Mouse (Mus musculus) lung, postnatal 0 days (tissue): ENCODE data around the gene Ltbp4. TPM values are rescaled to one million over a fixed set of nuclear protein-coding genes. Genes with fewer than 3 reads are reported as not detected.
A peak's percentile ranks its signal among the peaks of the same experiment; 100 is the strongest.

Experiments
- ATAC-seq: fragments of 200-750 bp; cut with Nextera tagmentation; 2 replicates; pipeline ENCODE4 v1.8.0; 2017; ENCODE audit warnings: moderate library complexity
- DNase-seq: peaks from one replicate; pipeline ENCODE4 v3.0.0-alpha.2; 2016; ENCODE audit warnings: low spot score
- H3K27ac ChIP-seq: fragments of 300-500 bp; sonication (generic); 2 replicates; pipeline ENCODE4 v1.5.1; 2014; ENCODE audit warnings: antibody characterized with exemption, mild to moderate bottlenecking, low read length, mixed read lengths
- H3K27me3 ChIP-seq: fragments of 300-500 bp; sonication (generic); replicated peaks from 2 replicates; pipeline ENCODE4 v1.6.1; 2014; ENCODE audit warnings: low read length, mixed read lengths; ENCODE audit not compliant: insufficient read depth
- H3K36me3 ChIP-seq: fragments of 300-500 bp; sonication (generic); 2 replicates; pipeline ENCODE4 v1.6.1; 2014; ENCODE audit warnings: low read length, mixed read lengths; ENCODE audit not compliant: insufficient read depth
- H3K4me1 ChIP-seq: fragments of 300-500 bp; sonication (generic); 2 replicates; pipeline ENCODE4 v1.6.1; 2014; ENCODE audit warnings: antibody characterized with exemption, low read depth, low read length, mixed read lengths; ENCODE audit not compliant: insufficient read depth
- H3K4me2 ChIP-seq: fragments of 300-500 bp; sonication (generic); replicated peaks from 2 replicates; pipeline ENCODE4 v1.6.1; 2014; ENCODE audit warnings: low read depth, mild to moderate bottlenecking, low read length, moderate library complexity, mixed read lengths
- H3K4me3 ChIP-seq: fragments of 300-500 bp; sonication (generic); 2 replicates; pipeline ENCODE4 v1.5.1; 2014; ENCODE audit warnings: low read depth, low read length
- H3K9ac ChIP-seq: fragments of 300-500 bp; sonication (generic); replicated peaks from 2 replicates; pipeline ENCODE4 v1.6.1; 2014; ENCODE audit warnings: low read depth, mild to moderate bottlenecking
- H3K9me3 ChIP-seq: fragments of 300-500 bp; sonication (generic); 2 replicates; pipeline ENCODE4 v1.6.1; 2016; ENCODE audit warnings: low read length, mixed read lengths
- CTCF ChIP-seq: IDR thresholded peaks from 2 replicates; pipeline ENCODE4 v1.5.1; 2016; ENCODE audit warnings: antibody characterized with exemption, mild to moderate bottlenecking
- EP300 ChIP-seq: IDR thresholded peaks from 2 replicates; pipeline ENCODE4 v1.6.1; 2016; ENCODE audit warnings: antibody characterized with exemption, mild to moderate bottlenecking, control low read depth
- WGBS: fragments of 180-500 bp; shearing (Covaris S2); extraction: QIAGEN DNeasy Blood & Tissue Kit; methylation state at CpG from one replicate; pipeline ENCODE4 v1.1.7; 2014; 5-methylcytosine and 5-hydroxymethylcytosine counted together
- polyA plus RNA-seq: library from polyadenylated mRNA; unstranded; fragments of >200 nt; fragmentation: Nextera tagmentation; extraction: Ambion mirVana; gene quantifications from 2 replicates; pipeline ENCODE4 v1.2.1, GENCODE M21; 2015

Gene Ltbp4
- polyA plus RNA-seq, 1 experiment from 2014 or later = 103 TPM

DNA sequence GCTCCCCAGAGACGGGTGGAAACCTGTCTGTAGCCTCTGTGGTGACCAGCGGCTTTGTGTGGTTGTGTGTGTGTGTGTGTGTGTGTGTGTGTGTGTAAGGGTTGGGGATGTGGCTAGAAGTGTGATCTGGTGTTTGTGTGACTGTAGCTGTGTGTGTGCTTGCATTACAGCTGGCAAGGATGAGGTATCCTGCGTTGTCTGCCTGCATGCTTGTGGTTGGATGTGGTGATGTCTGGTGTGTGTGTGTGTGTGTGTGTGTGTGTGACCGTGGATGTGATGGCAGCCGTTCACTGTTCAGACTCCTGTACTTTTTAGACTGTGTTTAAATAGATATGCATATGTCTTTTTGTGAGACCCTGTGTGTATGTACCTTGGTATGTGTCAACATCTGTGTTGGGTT is 77.7 kb downstream of the Ltbp4 start:
- DNase-seq (no peak), ATAC-seq (no peak)
- Histone ChIP-seq H3K9me3 (no peaks in the 10 kb centered on the region), H3K9ac (peak overlapping the region; percentile 88), H3K27me3 (no peaks in the 10 kb centered on the region), H3K4me3 (peak overlapping the region; percentile 77), H3K36me3 (no peaks in the 10 kb centered on the region), H3K4me1 (peaks cover 10% of the 10 kb centered on the region; the same call in 1 of the 2 replicates), H3K4me2 (peak overlapping the region; percentile 95), H3K27ac (peak overlapping the region; percentile 68; the same call in 1 of the 2 replicates)
- TF ChIP-seq EP300 (no peak), CTCF (no peak)
- WGBS = 24% methylated on average over 5 of the region's 5 CpGs

DNA sequence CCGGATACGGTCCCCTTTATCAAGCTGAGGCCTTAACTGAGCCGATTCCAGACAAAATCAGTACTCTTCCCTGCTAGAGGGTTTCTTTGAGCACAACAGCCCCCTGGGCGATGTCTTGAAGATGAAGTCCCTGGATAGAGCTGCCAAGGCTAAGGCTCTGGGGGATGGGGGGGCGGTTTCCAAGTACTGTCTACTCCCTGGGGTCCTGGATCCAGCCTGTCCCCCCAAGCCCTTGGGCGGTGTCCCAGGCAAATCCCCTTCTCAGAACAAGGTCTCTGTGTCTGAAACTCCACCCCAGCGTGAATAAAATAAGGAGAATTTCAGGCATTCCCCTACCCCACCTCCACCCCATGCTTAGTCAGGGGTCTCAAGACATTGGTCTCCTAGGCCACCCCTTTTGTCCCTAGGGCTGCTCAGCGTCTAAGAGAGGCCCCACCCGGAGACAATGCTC is 78.2 kb downstream of the Ltbp4 start:
- Histone ChIP-seq H3K27ac (peak overlapping the region; percentile 68), H3K9ac (peak overlapping the region; percentile 88), H3K36me3 (no peaks in the 10 kb centered on the region), H3K4me3 (peak overlapping the region; percentile 77), H3K9me3 (no peaks in the 10 kb centered on the region), H3K27me3 (no peaks in the 10 kb centered on the region), H3K4me1 (peaks cover 10% of the 10 kb centered on the region; the same call in 1 of the 2 replicates), H3K4me2 (peak overlapping the region; percentile 95)
- 3% methylated on average over 9 of the region's 9 CpGs for WGBS
- no peak for ATAC-seq
- TF ChIP-seq CTCF = no peak
- no peak for TF ChIP-seq EP300
- peak; percentile 24 for DNase-seq

DNA sequence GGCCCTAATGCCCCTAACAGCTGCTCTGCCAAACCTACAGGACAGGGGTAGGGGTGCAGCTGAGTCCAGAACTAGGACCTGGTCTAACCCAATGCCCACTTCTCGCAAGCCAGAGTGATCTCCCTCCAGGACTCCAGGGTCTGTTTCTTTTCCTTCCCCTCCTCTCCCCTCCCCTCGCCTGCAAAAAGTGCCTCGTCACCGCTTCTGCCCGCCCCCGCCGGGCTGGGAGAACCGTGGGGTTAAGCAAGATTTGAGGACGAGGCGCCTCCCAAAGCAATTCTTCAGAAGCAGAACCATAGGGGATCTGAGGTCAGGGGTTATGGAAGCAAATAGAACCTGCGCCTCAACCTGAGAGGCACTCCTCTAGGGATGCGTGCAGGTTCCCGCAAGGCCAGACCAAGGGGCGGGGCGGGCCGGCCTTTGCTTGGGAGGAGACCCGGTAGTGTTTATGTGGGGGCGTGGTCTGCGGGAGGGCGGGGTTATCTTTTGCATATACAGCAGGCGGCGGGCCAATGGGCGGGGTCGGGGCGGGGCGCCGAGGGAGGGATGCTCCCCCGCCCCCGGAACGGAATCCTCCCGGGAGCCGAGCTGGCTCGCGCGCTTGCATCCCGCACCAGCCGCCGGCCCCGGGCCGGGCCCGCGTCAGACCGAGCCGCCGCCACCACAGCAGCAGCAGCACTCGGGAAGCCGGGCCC is 79.1 kb downstream of the Ltbp4 start, which contains the start of gene Numbl:
Numbl (plus strand) TSS at position 229 of the 695 bp plus-strand sequence.
- H3K4me3 ChIP-seq = peak within 1 kb of the TSS; percentile 77
- under 1% methylated on average over 40 of the region's 47 CpGs for WGBS
- ATAC-seq (peak; percentile 87), DNase-seq (peak; percentile 95)
- H3K27ac ChIP-seq = peak within 1 kb of the TSS; percentile 68
- H3K27me3 ChIP-seq = no peaks in the 10 kb centered on the region
- peak within 1 kb of the TSS; percentile 95 for H3K4me2 ChIP-seq
- H3K4me1 ChIP-seq = peaks cover 10% of the 10 kb centered on the region; the same call in 1 of the 2 replicates
- no peaks in the 10 kb centered on the region for H3K36me3 ChIP-seq
- H3K9ac ChIP-seq = peak within 1 kb of the TSS; percentile 88
- TF ChIP-seq EP300 = 0 out of 2 replicates have a peak, but pooled peaks have one; percentile 41
- 0 out of 2 replicates have a peak, but pooled peaks have one; percentile 2 for TF ChIP-seq CTCF
- H3K9me3 ChIP-seq = no peaks in the 10 kb centered on the region

DNA sequence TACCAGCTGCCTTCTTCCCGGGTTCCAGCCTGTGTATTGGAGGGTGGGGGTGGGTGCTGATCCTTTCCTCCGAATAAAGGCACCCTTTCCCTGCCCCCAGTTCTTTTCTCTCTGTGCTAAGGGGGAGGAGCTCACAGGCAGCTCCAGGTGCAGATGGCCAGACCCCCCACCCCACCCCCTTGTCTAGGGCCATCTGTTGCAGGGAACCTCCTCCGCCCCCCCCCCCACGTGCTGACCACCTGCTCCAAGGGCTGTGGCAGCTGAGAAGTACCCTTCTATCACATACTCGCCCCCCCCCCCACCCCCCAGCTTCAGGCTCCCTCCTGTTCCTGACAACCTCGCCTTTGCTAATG is 79.7 kb downstream of the Ltbp4 start:
- TF ChIP-seq CTCF (no peak), EP300 (no peak)
- DNase-seq = no peak

DNA sequence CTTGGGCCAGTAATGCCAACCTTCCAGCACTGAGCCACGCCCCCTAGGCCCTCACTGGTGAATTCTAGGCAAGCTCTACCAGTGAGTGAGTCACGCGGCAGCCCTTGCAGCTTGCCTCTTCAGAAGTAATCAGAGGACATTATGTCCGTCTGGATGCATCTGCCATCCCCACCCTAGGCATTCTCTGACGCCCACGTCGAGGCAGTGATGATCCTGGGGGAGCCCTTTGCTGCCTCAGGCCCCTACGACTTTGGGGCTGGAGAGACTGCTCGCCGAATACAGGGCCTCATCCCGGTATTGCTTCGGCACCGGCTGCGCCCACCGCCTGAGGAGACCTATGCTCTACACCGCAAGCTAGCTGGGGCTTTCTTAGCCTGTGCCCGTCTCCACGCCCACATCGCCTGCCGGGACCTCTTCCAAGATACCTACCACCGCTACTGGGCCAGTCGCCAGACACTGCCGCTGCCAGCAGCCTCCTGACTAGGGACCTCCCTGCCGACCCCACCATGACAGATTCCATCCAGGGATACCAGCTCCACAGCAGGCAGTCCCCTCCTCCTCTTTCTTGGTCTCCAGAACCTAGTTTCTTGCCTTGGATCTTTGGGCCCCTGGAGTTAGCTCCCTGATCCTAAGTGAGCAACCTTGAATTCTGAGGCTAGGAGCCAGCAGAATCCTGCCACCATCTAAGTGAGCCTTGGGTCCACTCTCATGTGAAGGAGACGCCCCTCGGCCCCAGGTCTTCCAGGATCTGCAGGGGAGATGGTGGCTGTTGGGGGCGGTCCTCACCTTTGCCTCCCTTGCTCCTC is 80.2 kb downstream of the Ltbp4 start:
- no peak overlapping the region for H3K4me3 ChIP-seq
- peak overlapping the region; percentile 95; the same call in 1 of the 2 replicates for H3K4me2 ChIP-seq
- H3K27ac ChIP-seq = peak overlapping the region; percentile 68
- DNase-seq (peak; percentile 64), ATAC-seq (peak; percentile 10; the same call in 1 of the 2 replicates)
- TF ChIP-seq EP300 (no peak), CTCF (no peak)
- no peak overlapping the region for H3K9ac ChIP-seq
- H3K4me1 ChIP-seq = peaks cover 10% of the 10 kb centered on the region; the same call in 1 of the 2 replicates
- WGBS = 34% methylated on average over 27 of the region's 27 CpGs
- H3K36me3 ChIP-seq = no peaks in the 10 kb centered on the region
- H3K9me3 ChIP-seq = no peaks in the 10 kb centered on the region
- no peaks in the 10 kb centered on the region for H3K27me3 ChIP-seq

More for the DNA sequence above, 79.7 kb downstream of the Ltbp4 start:
- WGBS = 7% methylated on average over 3 of the region's 6 CpGs
- Histone ChIP-seq H3K9ac (peak overlapping the region; percentile 29; the same call in 1 of the 2 replicates), H3K27me3 (no peaks in the 10 kb centered on the region), H3K4me2 (peak overlapping the region; percentile 95), H3K36me3 (no peaks in the 10 kb centered on the region), H3K27ac (peak overlapping the region; percentile 68), H3K4me3 (peak overlapping the region; percentile 77), H3K4me1 (peaks cover 10% of the 10 kb centered on the region; the same call in 1 of the 2 replicates), H3K9me3 (no peaks in the 10 kb centered on the region)
- no peak for ATAC-seq

DNA sequence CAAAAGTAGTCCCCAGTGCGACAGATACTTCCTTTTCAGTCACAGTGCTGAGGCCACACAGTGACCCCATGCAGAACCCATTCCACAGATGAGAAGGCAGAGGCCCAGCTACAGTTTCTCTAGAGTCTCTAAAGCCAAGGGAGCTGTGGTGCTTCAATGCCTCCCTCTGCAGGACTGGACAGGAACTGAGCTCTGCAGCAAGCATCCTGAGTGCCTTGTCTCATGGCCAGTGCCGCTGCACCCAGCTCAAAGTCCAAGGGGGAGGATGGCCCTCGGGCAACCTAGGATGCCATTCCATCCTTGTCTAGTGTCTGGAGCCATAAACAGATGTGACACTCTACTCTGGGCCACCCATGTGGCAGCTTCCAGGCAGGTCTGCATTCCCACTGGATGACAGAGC is 81.8 kb downstream of the Ltbp4 start:
- H3K27ac ChIP-seq = no peak overlapping the region
- TF ChIP-seq CTCF (peak; percentile 67), EP300 (no peak)
- DNase-seq (peak; percentile 36), ATAC-seq (no peak)
- no peak overlapping the region for H3K4me2 ChIP-seq
- H3K36me3 ChIP-seq = no peaks in the 10 kb centered on the region
- H3K9ac ChIP-seq = no peak overlapping the region
- WGBS = 66% methylated on average over 3 of the region's 3 CpGs
- no peaks in the 10 kb centered on the region for H3K9me3 ChIP-seq
- peaks cover 10% of the 10 kb centered on the region; the same call in 1 of the 2 replicates for H3K4me1 ChIP-seq
- no peaks in the 10 kb centered on the region for H3K27me3 ChIP-seq
- no peak overlapping the region for H3K4me3 ChIP-seq

Other genes with a start within 250 kb of the Ltbp4 start
- gene Cyp2f2, start 217.8 kb downstream of the Ltbp4 start, polyA plus RNA-seq = 585 and 665 TPM in 2 replicates
- gene Cyp2t4, start 184.0 kb downstream of the Ltbp4 start, polyA plus RNA-seq = 0.14 TPM in 1 of 2 replicates, not detected in the other
- gene Egln2, start 170.9 kb downstream of the Ltbp4 start, polyA plus RNA-seq = 68.0 and 75.1 TPM in 2 replicates
- 79.6 and 82.3 TPM in 2 replicates for gene Rab4b, start 158.8 kb downstream of the Ltbp4 start, polyA plus RNA-seq
- gene Gm21983, start 156.6 kb downstream of the Ltbp4 start, polyA plus RNA-seq = 0.35 TPM in 1 of 2 replicates, not detected in the other
- 24.9 and 31.5 TPM in 2 replicates for gene Mia, start 156.5 kb downstream of the Ltbp4 start, polyA plus RNA-seq
- 2.5 TPM in 2 replicates for gene BC024978, start 141.9 kb downstream of the Ltbp4 start, polyA plus RNA-seq
- 69.7 and 75.8 TPM in 2 replicates for gene Snrpa, start 141.4 kb downstream of the Ltbp4 start, polyA plus RNA-seq
- gene Itpkc, start 109.0 kb downstream of the Ltbp4 start, polyA plus RNA-seq = 2.9 and 4.1 TPM in 2 replicates
- gene Coq8b, start 104.7 kb downstream of the Ltbp4 start, polyA plus RNA-seq = 21.3 and 23.6 TPM in 2 replicates
- gene Numbl, start 79.3 kb downstream of the Ltbp4 start, polyA plus RNA-seq = 11.6 and 11.7 TPM in 2 replicates
- gene Shkbp1, start 18.3 kb upstream of the Ltbp4 start, polyA plus RNA-seq = 31.1 and 31.2 TPM in 2 replicates
- gene Gm20479, start 19.7 kb upstream of the Ltbp4 start, polyA plus RNA-seq = not detected in 2 replicates
- 0.20 and 0.21 TPM in 2 replicates for gene Sptbn4, start 110.0 kb upstream of the Ltbp4 start, polyA plus RNA-seq
- 61.7 and 63.4 TPM in 2 replicates for gene Blvrb, start 110.3 kb upstream of the Ltbp4 start, polyA plus RNA-seq
- gene Sertad3, start 136.1 kb upstream of the Ltbp4 start, polyA plus RNA-seq = 33.0 TPM in 2 replicates
- gene Sertad1, start 149.2 kb upstream of the Ltbp4 start, polyA plus RNA-seq = 79.4 and 79.6 TPM in 2 replicates
- gene Prx, start 161.6 kb upstream of the Ltbp4 start, polyA plus RNA-seq = 73.2 and 75.2 TPM in 2 replicates
- gene Hipk4, start 185.6 kb upstream of the Ltbp4 start, polyA plus RNA-seq = 0.27 and 0.31 TPM in 2 replicates
- gene Pld3, start 215.5 kb upstream of the Ltbp4 start, polyA plus RNA-seq = 92.4 and 94.5 TPM in 2 replicates
- gene 2310022A10Rik, start 215.5 kb upstream of the Ltbp4 start, polyA plus RNA-seq = 10.5 and 12.3 TPM in 2 replicates